Mouse (Mus musculus): Measurements from ENCODE around the gene Gm17402.

Gene Gm17402

GRCm38 (mm10) chr3:67375063-67375462 lies at the start of gene Gm17402:
Gene Gm17402 (minus strand): TSS chr3:67375163.
- in situ Hi-C loops (cut with MboI, MseI): no loop called here

GRCm38 (mm10) chr3:67378215-67378614 lies 3.3 kb upstream of the Gm17402 start:
- in situ Hi-C loops (cut with MboI, MseI): no loop called here

DNA sequence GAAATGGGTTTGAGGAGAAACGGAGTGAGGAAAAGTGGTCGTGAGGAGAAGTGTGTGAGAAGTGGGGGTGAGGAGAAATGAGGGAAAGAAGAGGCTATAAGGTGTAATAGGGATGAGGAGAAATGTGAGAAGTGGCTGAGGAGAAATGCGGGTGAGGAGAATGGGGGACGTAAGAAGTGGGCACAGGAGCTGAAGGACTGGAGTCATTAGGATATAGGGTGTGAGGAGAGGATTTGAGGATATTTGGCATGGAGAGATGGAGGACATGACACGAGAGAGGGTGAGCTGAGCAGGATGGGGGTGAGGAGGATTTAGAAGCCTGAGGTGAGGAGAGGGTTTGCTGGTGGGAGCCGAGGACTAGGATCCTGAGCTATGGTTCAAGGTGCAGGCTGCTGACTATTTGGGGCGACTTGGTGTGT lies 594 bp downstream of the Gm17402 start:
- in situ Hi-C loops (cut with MboI, MseI): loop anchor here (5.0 to 25.0 kb wide), 4 partner anchors 53 to 688 kb away; partner anchors contain the start of genes Gfm1 (in 1 of the 2) and Schip1 (in 1 of the 2)

DNA sequence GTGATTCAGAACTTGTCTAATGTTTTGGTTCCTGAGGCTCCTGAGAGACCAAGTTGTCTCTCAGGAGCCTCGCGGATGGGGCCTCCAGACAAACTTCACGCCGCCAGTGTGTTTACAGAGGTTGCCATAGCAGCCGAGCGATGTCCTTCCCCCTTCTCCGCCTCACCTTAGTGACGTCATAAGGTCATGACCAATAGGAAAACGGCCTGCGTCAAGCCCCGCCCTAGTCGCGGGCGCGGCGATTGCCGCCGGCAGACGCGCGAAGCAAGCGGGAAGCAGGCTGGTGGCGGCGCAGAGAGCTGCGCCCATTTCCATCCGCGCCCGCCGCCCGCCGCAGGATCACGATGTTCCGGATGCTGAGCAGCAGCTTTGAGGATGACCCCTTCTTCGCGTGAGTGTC lies 1.1 kb downstream of the Gm17402 start, which contains the start of gene Mlf1:
Mlf1 (plus strand) TSS at position 226 of the 400 bp plus-strand sequence.
- in situ Hi-C loops (cut with MboI, MseI): loop anchor here (5.0 to 25.0 kb wide), 4 partner anchors 53 to 688 kb away; partner anchors contain the start of genes Gfm1 (in 1 of the 2) and Schip1 (in 1 of the 2)

DNA sequence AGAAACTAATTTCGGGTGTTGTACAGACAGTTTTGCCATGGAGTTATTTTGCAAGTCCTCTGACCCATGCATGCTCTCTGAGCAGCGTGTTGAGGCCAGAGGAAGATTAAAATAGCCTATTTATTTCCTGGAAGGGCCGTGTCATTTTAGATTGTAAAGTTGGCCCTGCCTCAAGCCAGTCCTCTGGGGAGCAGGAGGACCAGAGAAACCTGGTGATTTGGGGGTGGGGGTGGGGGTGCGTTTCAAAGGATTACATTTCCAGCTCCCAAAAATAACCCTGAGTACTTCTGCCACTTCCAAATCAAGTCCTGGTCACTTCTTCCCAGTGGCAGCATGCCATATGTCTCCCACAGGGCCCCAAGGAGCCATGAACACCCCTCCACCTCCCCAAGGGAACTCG lies 2.2 kb downstream of the Gm17402 start:
- in situ Hi-C loops (cut with MboI, MseI): loop anchor here (5.0 to 25.0 kb wide), 4 partner anchors 55 to 690 kb away; partner anchors contain the start of genes Gfm1 (in 1 of the 2) and Schip1 (in 1 of the 2)

DNA sequence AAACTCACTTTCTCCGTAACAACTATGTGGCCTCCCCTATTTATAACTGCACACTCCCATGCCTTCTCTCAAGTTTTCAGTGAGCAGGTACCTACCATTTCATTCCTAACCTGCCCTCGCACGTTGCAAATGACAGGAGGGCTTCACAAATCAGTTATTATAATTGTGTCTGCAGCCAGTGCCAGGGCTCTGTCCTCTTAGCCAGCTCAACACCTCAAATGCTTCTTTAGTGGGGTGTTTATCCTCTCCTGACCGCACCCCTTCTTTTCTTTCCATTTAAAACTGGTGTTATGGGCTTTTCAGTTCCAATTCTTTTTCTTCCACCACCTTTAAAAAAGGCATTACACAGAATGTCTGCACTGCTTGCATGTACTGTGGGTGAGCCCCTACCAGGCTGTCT lies 2.8 kb downstream of the Gm17402 start:
- in situ Hi-C loops (cut with MboI, MseI): loop anchor here (5.0 to 25.0 kb wide), 4 partner anchors 55 to 690 kb away; partner anchors contain the start of genes Gfm1 (in 1 of the 2) and Schip1 (in 1 of the 2)

DNA sequence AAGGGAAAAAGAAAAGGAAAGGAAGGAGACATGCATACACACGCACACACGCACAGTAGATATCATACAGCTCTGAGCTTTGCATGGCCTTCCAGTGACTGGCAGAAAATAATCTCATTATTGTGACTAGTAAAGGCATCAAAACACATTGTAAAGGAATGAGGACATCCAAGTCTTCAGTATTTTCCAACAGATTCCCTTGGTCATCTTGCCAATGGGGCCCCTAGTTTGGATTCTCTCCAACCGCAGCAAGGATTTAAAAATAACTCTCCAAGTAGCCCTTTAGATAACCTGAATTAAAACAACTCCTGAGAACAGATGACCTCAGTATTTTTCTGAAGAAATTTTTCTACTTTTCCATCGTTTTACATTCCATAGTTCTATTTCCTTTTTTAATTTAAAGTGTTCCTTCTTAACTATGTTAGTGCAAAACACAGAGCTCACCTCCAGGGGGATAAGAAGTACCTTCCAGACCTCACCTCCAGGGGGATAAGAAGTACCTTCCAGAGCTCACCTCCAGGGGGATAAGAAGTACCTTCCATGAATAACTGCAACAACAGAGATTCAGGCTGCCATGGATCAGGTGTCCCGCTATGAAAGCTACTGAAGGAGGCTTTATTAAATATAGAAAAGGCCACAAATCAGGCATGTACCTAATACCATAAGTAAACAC lies 5.4 kb downstream of the Gm17402 start:
- in situ Hi-C loops (cut with MboI, MseI): loop anchor here (5.0 to 25.0 kb wide), 4 partner anchors 58 to 693 kb away; partner anchors contain the start of genes Gfm1 (in 1 of the 2) and Schip1 (in 1 of the 2)

DNA sequence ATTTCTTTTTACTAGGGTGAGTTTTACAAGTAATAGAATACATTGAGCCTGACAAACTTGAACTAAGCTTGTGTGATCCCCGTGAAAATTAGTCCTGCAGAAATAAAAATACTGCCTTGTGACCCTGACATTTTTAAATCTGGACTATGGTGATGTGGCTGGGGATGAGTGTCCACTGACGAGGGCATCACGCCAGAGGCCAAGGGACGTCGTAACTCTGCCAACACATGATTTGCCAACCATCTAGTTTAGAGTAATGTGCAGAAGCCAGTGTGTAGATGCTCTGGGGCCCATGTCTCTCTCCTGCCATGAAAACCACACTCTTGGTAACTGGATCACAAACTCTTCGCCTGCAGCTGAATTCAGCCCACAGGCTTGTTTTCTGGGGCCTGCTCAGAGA lies 7.5 kb downstream of the Gm17402 start:
- in situ Hi-C loops (cut with MboI, MseI): loop anchor here in 1 of 2 experiments (25.0 kb wide), 1 partner anchor 695 kb away; the partner anchor contains the start of gene Schip1

- in situ Hi-C loops (cut with MboI, MseI): loop anchor here in 1 of 2 experiments (25.0 kb wide), 1 partner anchor 696 kb away; the partner anchor contains the start of gene Schip1
Observed at GRCm38 (mm10) chr3:67366087-67366892, 8.7 kb downstream of the Gm17402 start.

GRCm38 (mm10) chr3:67358376-67358775 lies 16.6 kb downstream of the Gm17402 start:
- in situ Hi-C loops (cut with MboI, MseI): loop anchor here (10.0 to 25.0 kb wide), 5 partner anchors 66 to 704 kb away; partner anchors contain the start of genes Rsrc1 (in 1 of the 2), Schip1 (in 1 of the 2) and Shox2 (in 1 of the 2)

GRCm38 (mm10) chr3:67352763-67353149 lies 22.2 kb downstream of the Gm17402 start:
- in situ Hi-C loops (cut with MboI, MseI): loop anchor here (5.0 to 25.0 kb wide), 6 partner anchors 72 to 935 kb away; partner anchors contain the start of genes Rsrc1 (in 1 of the 2), Schip1 (in 1 of the 2) and Shox2 (in 1 of the 2)

DNA sequence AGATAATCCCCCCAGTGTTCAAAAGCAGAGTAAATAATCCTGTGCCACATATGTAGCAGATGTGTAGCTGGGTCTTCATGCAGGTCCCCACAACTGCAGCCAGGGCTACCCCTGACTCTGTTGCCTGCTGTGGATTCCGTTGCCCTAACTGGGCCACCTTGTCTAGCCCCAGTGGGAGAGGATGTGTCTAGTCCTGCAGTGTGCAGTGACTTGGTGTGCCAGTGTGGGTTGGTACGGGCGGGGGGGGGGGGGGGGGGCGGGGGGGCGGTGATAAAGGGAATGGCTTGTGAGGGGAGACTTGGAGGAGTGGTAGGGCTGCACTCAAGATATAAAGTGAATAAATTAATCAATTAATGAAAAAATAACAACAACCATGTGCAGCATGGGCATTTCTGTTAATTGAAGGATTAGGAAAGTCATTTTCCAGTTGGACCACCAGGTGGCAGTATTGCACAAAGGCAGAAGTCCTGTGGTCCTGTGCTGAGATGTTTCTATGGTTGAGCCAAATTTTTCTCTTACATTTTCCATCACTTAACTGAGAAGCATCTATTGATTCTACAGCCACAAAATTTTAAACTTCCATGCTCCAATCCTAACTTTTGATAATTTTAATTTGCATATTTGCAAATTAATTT lies 22.7 kb downstream of the Gm17402 start:
- in situ Hi-C loops (cut with MboI, MseI): loop anchor here (5.0 to 25.0 kb wide), 6 partner anchors 73 to 935 kb away; partner anchors contain the start of genes Rsrc1 (in 1 of the 2), Schip1 (in 1 of the 2) and Shox2 (in 1 of the 2)

GRCm38 (mm10) chr3:67351406-67352127 lies 23.4 kb downstream of the Gm17402 start:
- in situ Hi-C loops (cut with MboI, MseI): loop anchor here (5.0 to 25.0 kb wide), 6 partner anchors 73 to 934 kb away; partner anchors contain the start of genes Rsrc1 (in 1 of the 2), Schip1 (in 1 of the 2) and Shox2 (in 1 of the 2)

DNA sequence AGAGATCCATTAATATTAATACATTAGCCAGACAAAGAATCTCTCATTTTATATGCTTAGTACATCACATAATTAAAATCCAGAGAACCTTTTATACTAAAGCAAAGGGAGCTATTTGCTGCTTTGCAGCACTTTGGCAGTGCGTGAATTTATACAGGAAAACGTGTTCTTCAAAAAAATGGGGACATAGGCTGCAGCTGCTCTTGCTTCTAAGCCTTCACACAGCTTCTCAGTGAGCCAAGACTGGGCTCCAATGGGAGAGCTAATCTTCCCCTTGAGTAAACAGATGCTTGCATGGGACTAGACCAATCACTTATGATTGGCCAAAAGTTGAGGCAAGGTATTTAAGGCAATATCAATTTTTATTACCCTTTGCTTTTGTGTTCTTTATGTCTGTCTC lies 28.3 kb downstream of the Gm17402 start:
- in situ Hi-C loops (cut with MboI, MseI): loop anchor here (10.0 kb wide), 2 partner anchors 352 to 1012 kb away; no protein-coding TSS in a partner anchor

- in situ Hi-C loops (cut with MboI, MseI): loop anchor here (5.0 to 10.0 kb wide), 3 partner anchors 350 to 1010 kb away; no protein-coding TSS in a partner anchor
Observed at GRCm38 (mm10) chr3:67344599-67344998, 30.4 kb downstream of the Gm17402 start.

GRCm38 (mm10) chr3:67343004-67343662 lies 31.8 kb downstream of the Gm17402 start:
- in situ Hi-C loops (cut with MboI, MseI): loop anchor here (5.0 to 10.0 kb wide), 3 partner anchors 348 to 1008 kb away; no protein-coding TSS in a partner anchor

- in situ Hi-C loops (cut with MboI, MseI): loop anchor here (5.0 to 10.0 kb wide), 3 partner anchors 346 to 1006 kb away; no protein-coding TSS in a partner anchor
Observed at GRCm38 (mm10) chr3:67340921-67341320, 34.0 kb downstream of the Gm17402 start.

GRCm38 (mm10) chr3:67339558-67339957 lies 35.4 kb downstream of the Gm17402 start:
- in situ Hi-C loops (cut with MboI, MseI): no loop called here

- in situ Hi-C loops (cut with MboI, MseI): no loop called here
Observed at GRCm38 (mm10) chr3:67322422-67322821, 52.5 kb downstream of the Gm17402 start.

Measured in T-helper 17 cell (primary cell).